In genomic region chr10:70119451-70119850, GRCm38 (mm10) we compare ENCODE assay signal across 9 mouse cellular contexts. TPM values are rescaled to one million over a fixed set of nuclear protein-coding genes. Genes with fewer than 3 reads are reported as not detected.
A peak's percentile ranks its signal among the peaks of the same experiment; 100 is the strongest.
DNase-seq lines count a peak whose midpoint lies in the region; ATAC-seq and TF ChIP-seq lines count a peak whose summit lies in the region.
"Had no signal": no experiment of that assay in that cellular context is flagged by ENCODE, and none has a peak within 500 bp of the region (broad histone marks: within the 10 kb centered on the region; RNA-seq: fewer than 3 reads in every experiment).

No protein-coding gene starts in this region.

- no peak for TF ChIP-seq CTCF in MEL (IDR thresholded peaks at IDR 0.05 in 2 of 3, conservative IDR thresholded peaks at IDR 0.05 in 1 of 3; ENCODE audit: control insufficient read depth in 1 of 3, insufficient read depth in 1 of 3, low read depth in 2 of 3, low read length in 3 of 3, poor library complexity in 1 of 3, severe bottlenecking in 1 of 3)
- TF ChIP-seq CTCF in embryonic fibroblast, embryonic 13.5 days (IDR thresholded peaks at IDR 0.05; ENCODE audit: borderline replicate concordance, insufficient read depth, low read length) = no peak

- TF ChIP-seq POLR2A in MEL (IDR thresholded peaks at IDR 0.05; ENCODE audit: control insufficient read depth in 1 of 2, insufficient read depth in 1 of 2, low read depth in 1 of 2, low read length in 2 of 2, poor library complexity in 1 of 2) = no peak
- no peak for TF ChIP-seq POLR2A in embryonic fibroblast, embryonic 13.5 days (IDR thresholded peaks at IDR 0.05; ENCODE audit: low read depth, low read length)

- H3K4me3 ChIP-seq in intestine, embryonic 16.5 days (ENCODE audit: low read length) = no peak overlapping the region
- H3K4me3 ChIP-seq in intestine, embryonic 15.5 days (replicated peaks) = no peak overlapping the region
- peak overlapping the region; percentile 12 to 46; a peak in 3 of 4 replicates for H3K4me3 ChIP-seq in MEL (ENCODE audit: control insufficient read depth in 1 of 2, insufficient read depth in 1 of 2, low read depth in 2 of 2, low read length in 2 of 2)
- H3K4me3 ChIP-seq in embryonic fibroblast, embryonic 13.5 days (ENCODE audit: insufficient read depth, low read length) = no peak overlapping the region
- H3K4me3 ChIP-seq in midbrain, embryonic 11.5 days (ENCODE audit: low read depth, low read length) = no peak overlapping the region

- TF ChIP-seq RAD21 in MEL (IDR thresholded peaks at IDR 0.05; ENCODE audit: low read depth, low read length) = no peak

- no peaks in the 10 kb centered on the region for H3K27me3 ChIP-seq in intestine, embryonic 16.5 days (replicated peaks; ENCODE audit: control insufficient read depth, insufficient read depth, low read length)
- H3K27me3 ChIP-seq in intestine, embryonic 15.5 days (replicated peaks) = no peaks in the 10 kb centered on the region
- H3K27me3 ChIP-seq in MEL (ENCODE audit: control insufficient read depth in 1 of 2, insufficient read depth in 2 of 2, low read length in 2 of 2) = no peaks in the 10 kb centered on the region
- no peaks in the 10 kb centered on the region for H3K27me3 ChIP-seq in midbrain, embryonic 11.5 days (ENCODE audit: control insufficient read depth, insufficient read depth, low read length)

- DNase-seq in MEL (ENCODE audit: low read depth, low spot score) = peak; percentile 49
- peak; percentile 94 for DNase-seq in midbrain, embryonic 11.5 days (ENCODE audit: low spot score, missing footprints)
- DNase-seq in urinary bladder, adult 2 months (ENCODE audit: low spot score) = no peak
- DNase-seq in frontal cortex, postnatal 36 days (ENCODE audit: low spot score in 2 of 2) = no peak
- DNase-seq: heart, adult 11 months; right cerebral cortex, postnatal 25 days had no signal

- TF ChIP-seq EP300 in MEL (IDR thresholded peaks at IDR 0.05; ENCODE audit: low read depth in 1 of 2, low read length in 2 of 2) = no peak

- 0 out of 2 replicates have a peak overlapping the region, but pooled peaks have one; percentile 3 for H3K4me2 ChIP-seq in intestine, embryonic 16.5 days (ENCODE audit: low read depth, low read length)
- no peak overlapping the region for H3K4me2 ChIP-seq in intestine, embryonic 15.5 days (replicated peaks)
- peak overlapping the region; percentile 8; the same call in 1 of the 2 replicates for H3K4me2 ChIP-seq in midbrain, embryonic 11.5 days

- peaks cover 38% of the 10 kb centered on the region for H3K79me2 ChIP-seq in MEL (ENCODE audit: control insufficient read depth, insufficient read depth, low read length, poor library complexity)

- peaks cover 31% of the 10 kb centered on the region for H3K4me1 ChIP-seq in intestine, embryonic 16.5 days (ENCODE audit: control insufficient read depth, insufficient read depth, low read length)
- H3K4me1 ChIP-seq in intestine, embryonic 15.5 days (replicated peaks) = peaks cover 25% of the 10 kb centered on the region
- H3K4me1 ChIP-seq in MEL (ENCODE audit: control insufficient read depth in 1 of 2, insufficient read depth in 2 of 2, low read length in 2 of 2) = peaks cover 14 to 33% of the 10 kb centered on the region in 2 experiments
- peaks cover 21% of the 10 kb centered on the region for H3K4me1 ChIP-seq in embryonic fibroblast, embryonic 13.5 days (ENCODE audit: control insufficient read depth, insufficient read depth, low read length)
- H3K4me1 ChIP-seq in midbrain, embryonic 11.5 days (ENCODE audit: control insufficient read depth, insufficient read depth, low read length) = peaks cover 27% of the 10 kb centered on the region

- H3K27ac ChIP-seq in intestine, embryonic 16.5 days (ENCODE audit: low read length) = no peak overlapping the region
- H3K27ac ChIP-seq in intestine, embryonic 15.5 days = no peak overlapping the region
- peak overlapping the region; percentile 96 for H3K27ac ChIP-seq in MEL (ENCODE audit: control insufficient read depth, low read depth, low read length)
- peak overlapping the region; percentile 65 for H3K27ac ChIP-seq in embryonic fibroblast, embryonic 13.5 days (ENCODE audit: insufficient read depth, low read length)
- peak overlapping the region; percentile 28; the same call in 1 of the 2 replicates for H3K27ac ChIP-seq in midbrain, embryonic 11.5 days (ENCODE audit: low read depth, low read length)

- no peaks in the 10 kb centered on the region for H3K36me3 ChIP-seq in intestine, embryonic 16.5 days (ENCODE audit: control insufficient read depth, insufficient read depth, low read length)
- no peaks in the 10 kb centered on the region for H3K36me3 ChIP-seq in intestine, embryonic 15.5 days
- H3K36me3 ChIP-seq in MEL (ENCODE audit: control insufficient read depth in 1 of 2, insufficient read depth in 2 of 2, low read length in 2 of 2) = peaks cover 0 to 27% of the 10 kb centered on the region in 2 experiments; a peak in 2 of 4 replicates
- no peaks in the 10 kb centered on the region for H3K36me3 ChIP-seq in midbrain, embryonic 11.5 days (ENCODE audit: control insufficient read depth, insufficient read depth, low read length)

- ATAC-seq in intestine, embryonic 16.5 days = no peak
- no peak for ATAC-seq in intestine, embryonic 15.5 days
- ATAC-seq in midbrain, embryonic 11.5 days (ENCODE audit: low FRiP score) = peak; percentile 25; the same call in 1 of the 2 replicates

- WGBS in intestine, embryonic 16.5 days = 22% methylated on average over 9 of the region's 9 CpGs
- WGBS in intestine, embryonic 15.5 days = 28% methylated on average over 9 of the region's 9 CpGs
- 26% methylated on average over 9 of the region's 9 CpGs for WGBS in midbrain, embryonic 11.5 days

- H3K9ac ChIP-seq in intestine, embryonic 16.5 days (ENCODE audit: low read depth, low read length) = no peak overlapping the region
- H3K9ac ChIP-seq in intestine, embryonic 15.5 days = no peak overlapping the region
- peak overlapping the region; percentile 50 for H3K9ac ChIP-seq in MEL (ENCODE audit: control insufficient read depth, low read depth, low read length, poor library complexity, severe bottlenecking)
- H3K9ac ChIP-seq in midbrain, embryonic 11.5 days (ENCODE audit: low read length) = peak overlapping the region; percentile 46

- H3K9me3 ChIP-seq in intestine, embryonic 16.5 days (ENCODE audit: control insufficient read depth, low read length) = no peaks in the 10 kb centered on the region
- H3K9me3 ChIP-seq in intestine, embryonic 15.5 days = no peaks in the 10 kb centered on the region
- H3K9me3 ChIP-seq in MEL (replicated peaks; ENCODE audit: insufficient read depth, low read length) = no peaks in the 10 kb centered on the region
- H3K9me3 ChIP-seq in midbrain, embryonic 11.5 days (ENCODE audit: control insufficient read depth, low read length) = no peaks in the 10 kb centered on the region

TF ChIP-seq in MEL, 35 proteins besides CTCF, POLR2A, EP300 and RAD21:
- TF ChIP-seq ELF1 (IDR thresholded peaks at IDR 0.05; ENCODE audit: low read depth, low read length) (no peak), GABPA (IDR thresholded peaks at IDR 0.05; ENCODE audit: low read depth, low read length) (no peak), TAL1 (IDR thresholded peaks at IDR 0.05; ENCODE audit: low read length) (no peak), TCF12 (IDR thresholded peaks at IDR 0.05; ENCODE audit: low read depth, low read length) (no peak), KAT2A (conservative IDR thresholded peaks at IDR 0.05; ENCODE audit: low read depth, low read length) (no peak), TBP (IDR thresholded peaks at IDR 0.05; ENCODE audit: low read depth, low read length) (no peak), ETS1 (IDR thresholded peaks at IDR 0.05; ENCODE audit: low read depth, low read length) (no peak), NRF1 (IDR thresholded peaks at IDR 0.05; ENCODE audit: insufficient read depth, low read depth, low read length, poor library complexity, severe bottlenecking) (no peak), ZC3H11A (IDR thresholded peaks at IDR 0.05; ENCODE audit: low read depth, low read length) (no peak), USF2 (IDR thresholded peaks at IDR 0.05; ENCODE audit: borderline replicate concordance in 1 of 2, insufficient read depth in 1 of 2, low read depth in 1 of 2, low read length in 2 of 2) (no peak), BHLHE40 (IDR thresholded peaks at IDR 0.05; ENCODE audit: borderline replicate concordance, low read depth, low read length) (no peak), MAFK (IDR thresholded peaks at IDR 0.05; ENCODE audit: borderline replicate concordance, low read depth, low read length) (no peak), ZKSCAN1 (IDR thresholded peaks at IDR 0.05; ENCODE audit: low read depth, low read length) (no peak), MYB (IDR thresholded peaks at IDR 0.05; ENCODE audit: low read depth, low read length) (no peak), ZMIZ1 (IDR thresholded peaks at IDR 0.05; ENCODE audit: low read depth, low read length) (no peak), SMC3 (IDR thresholded peaks at IDR 0.05; ENCODE audit: low read depth, low read length) (no peak), MEF2A (IDR thresholded peaks at IDR 0.05; ENCODE audit: extremely low read depth, insufficient replicate concordance, low read depth, low read length, poor library complexity, severe bottlenecking) (no peak), MYC (IDR thresholded peaks at IDR 0.05; ENCODE audit: low read depth, low read length) (no peak), MAZ (IDR thresholded peaks at IDR 0.05; ENCODE audit: low read depth, low read length) (no peak), MXI1 (IDR thresholded peaks at IDR 0.05; ENCODE audit: low read depth, low read length) (no peak)

RNA-seq across cellular contexts. Expression of gene Ccdc6, which starts 22.5 kb away (rescaled TPM):
- polyA plus RNA-seq in intestine, embryonic 16.5 days (2015; fragmentation: Nextera tagmentation; extraction: Ambion mirVana) = 11.7 and 13.0 TPM in 2 replicates
- 13.5 and 14.0 TPM in 2 replicates for polyA plus RNA-seq in intestine, embryonic 15.5 days (2015; fragmentation: Nextera tagmentation; extraction: Ambion mirVana)
- total RNA-seq in MEL (2012; rRNA removed) = 25.4 and 28.6 TPM in 2 replicates
- polyA plus RNA-seq in MEL (2012; ENCODE audit: insufficient read depth in 1 of 2, insufficient read length in 2 of 2, low read depth in 1 of 2, low replicate concordance in 2 of 2, missing spikeins in 1 of 2) = 100 to 1,000 TPM in 1 of 2 experiments, 10 to 100 TPM in 1; 42.0 to 143 TPM
- 68.8 and 74.6 TPM in 2 replicates for polyA plus RNA-seq in embryonic fibroblast, embryonic 13.5 days (2011; ENCODE audit: insufficient read length, low read depth, missing spikeins)
- polyA plus RNA-seq in midbrain, embryonic 11.5 days (2014; fragmentation: Nextera tagmentation; extraction: Ambion mirVana) = 22.3 and 23.5 TPM in 2 replicates
- 37.9 and 45.4 TPM in 2 replicates for polyA plus RNA-seq in urinary bladder, adult 2 months (2012; rRNA removed)

Comparison
In these comparisons a context has a peak if more than half of its experiments do, and no peak if none do; other contexts are left out.
1. H3K27ac ChIP-seq: peak in MEL (single experiment), embryonic fibroblast, embryonic 13.5 days (single experiment) and midbrain, embryonic 11.5 days (single experiment); none in intestine, embryonic 16.5 days (single experiment) and intestine, embryonic 15.5 days (single experiment).
2. H3K4me3 ChIP-seq: peak in MEL (2 of 2); none in intestine, embryonic 16.5 days (single experiment), intestine, embryonic 15.5 days (single experiment), embryonic fibroblast, embryonic 13.5 days (single experiment) and midbrain, embryonic 11.5 days (single experiment).
3. H3K9ac ChIP-seq: peak in MEL (single experiment) and midbrain, embryonic 11.5 days (single experiment); none in intestine, embryonic 16.5 days (single experiment) and intestine, embryonic 15.5 days (single experiment).
4. DNase-seq: peak in MEL (single experiment) and midbrain, embryonic 11.5 days (single experiment); none in urinary bladder, adult 2 months (single experiment) and frontal cortex, postnatal 36 days (0 of 2).